Mouse (Mus musculus) monocyte, adult 59 days (primary cell): ENCODE results near the gene Vmn2r101. TPM values are rescaled to one million over a fixed set of nuclear protein-coding genes. Genes with fewer than 3 reads are reported as not detected.

Source experiments
- total RNA-seq, 2 experiments: library from RNA; stranded (reverse); gene quantifications; one replicate each; pipeline ENCODE4 v1.2.4; 2023

The Vmn2r101 gene
- total RNA-seq: not detected

GRCm38 (mm10) chr17:19576927-19577326 is at the start of gene Vmn2r101:
Gene Vmn2r101, plus strand, starts transcription at chr17:19577227.

GRCm38 (mm10) chr17:19660028-19660427 is 83.0 kb downstream of the Vmn2r101 start, which contains the start of gene Vmn2r102:
Gene Vmn2r102, plus strand, starts transcription at chr17:19660328.

Other genes with a start within 250 kb of the Vmn2r101 start
- gene Vmn2r99, start 215.3 kb upstream of the Vmn2r101 start, total RNA-seq: not detected
- not detected for gene Vmn2r100, start 72.5 kb upstream of the Vmn2r101 start, total RNA-seq
- not detected for gene Vmn2r102, start 83.1 kb downstream of the Vmn2r101 start, total RNA-seq
- not detected for gene Vmn2r103, start 196.1 kb downstream of the Vmn2r101 start, total RNA-seq